Mouse (Mus musculus) cerebellum, adult 11 months (tissue): ENCODE results near the gene Cbx8.

Source experiments
- DNase-seq: peaks from one replicate; pipeline ENCODE4 v3.0.0; 2022

Gene Cbx8

GRCm38 (mm10) chr11:119033874-119034558, 6.8 kb downstream of the Cbx8 start:
- DNase-seq: peak; percentile 72

DNA sequence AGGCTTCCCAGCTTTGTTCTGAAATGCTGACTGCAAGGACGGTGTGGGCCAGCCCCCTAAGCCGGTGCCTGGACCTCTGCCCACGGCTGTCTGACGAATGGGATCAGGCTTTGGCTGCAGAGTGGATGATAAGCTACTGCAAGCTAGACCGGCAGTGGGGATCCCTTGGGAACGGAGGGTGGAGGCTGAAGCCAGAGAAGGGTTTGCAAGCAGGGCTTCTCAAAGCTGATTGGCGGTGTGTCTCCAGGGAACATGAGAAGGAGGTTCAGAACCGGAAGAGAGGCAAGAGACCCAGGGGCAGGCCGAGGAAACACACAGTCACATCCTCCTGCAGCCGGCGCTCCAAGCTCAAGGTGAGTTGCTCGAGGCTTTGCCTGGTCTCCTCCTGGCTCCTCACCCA, 14.6 kb downstream of the Cbx8 start:
- no peak for DNase-seq

- no peak for DNase-seq
These were observed 16.5 kb downstream of the Cbx8 start for GRCm38 (mm10) chr11:119024260-119024659.

DNA sequence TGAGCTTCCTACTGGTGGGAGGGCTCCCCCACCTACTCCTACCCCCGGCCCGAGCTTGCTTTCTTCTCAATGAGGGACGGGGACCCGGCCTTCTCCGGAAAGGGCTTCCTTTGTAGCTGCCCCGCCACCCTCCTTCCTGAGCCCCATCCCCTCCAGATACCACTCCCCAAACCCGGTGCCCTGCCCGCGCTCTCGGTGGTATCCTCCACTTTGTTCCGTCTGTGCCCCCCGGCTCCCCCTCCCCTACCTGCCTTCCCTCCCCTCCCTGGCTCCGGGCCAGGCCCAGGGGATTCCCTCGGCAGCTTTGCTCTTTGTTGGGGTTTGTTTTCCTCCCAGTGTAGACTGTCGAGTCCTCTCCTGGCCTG, 17.2 kb downstream of the Cbx8 start:
- no peak for DNase-seq

- DNase-seq: peak; percentile 78
These were observed 17.7 kb downstream of the Cbx8 start, which contains the start of gene Cbx2 for GRCm38 (mm10) chr11:119022895-119023615. Gene Cbx2 (plus strand): TSS chr11:119022962.

DNA sequence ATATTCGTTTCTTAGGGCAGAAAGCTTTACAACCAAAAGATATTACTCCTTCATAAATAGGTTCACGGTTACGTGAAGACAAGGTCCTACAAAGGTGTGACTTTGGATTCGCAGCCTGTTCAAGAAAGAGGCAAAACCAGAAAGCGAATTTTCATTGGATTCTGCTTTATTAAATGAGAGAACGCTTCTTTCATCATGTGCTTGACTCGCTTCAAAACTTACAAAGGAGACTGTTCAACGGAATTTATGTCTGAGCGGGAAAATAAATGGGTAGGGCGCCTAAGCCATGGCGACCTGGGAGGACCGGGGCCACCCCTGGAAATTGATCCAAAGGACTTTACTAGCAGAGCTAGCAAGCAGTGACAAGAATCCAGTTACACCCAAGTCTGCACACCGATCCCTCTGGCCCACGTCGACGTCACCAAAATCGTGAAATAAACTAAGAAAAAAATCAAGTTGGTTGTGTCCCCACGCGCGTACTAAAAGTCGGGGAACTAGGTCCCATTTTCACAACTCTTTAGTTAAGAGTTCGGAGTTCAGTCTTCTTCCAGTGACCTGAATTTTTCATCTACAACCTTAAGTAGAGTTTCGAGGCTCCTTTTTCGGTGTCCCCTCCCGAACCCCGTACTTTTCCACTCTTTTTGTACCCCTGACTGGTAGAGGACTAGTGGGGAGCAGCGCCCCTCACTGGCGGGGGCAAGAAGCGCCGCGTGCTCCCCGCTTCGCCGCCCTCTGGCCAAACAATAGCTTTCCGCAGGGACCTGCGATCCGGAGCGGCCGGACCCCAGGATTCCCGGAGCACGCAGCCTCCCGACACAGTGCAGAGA, 18.5 kb downstream of the Cbx8 start:
- DNase-seq: no peak

- no peak for DNase-seq
These were observed 19.6 kb downstream of the Cbx8 start for GRCm38 (mm10) chr11:119021180-119021579.

DNA sequence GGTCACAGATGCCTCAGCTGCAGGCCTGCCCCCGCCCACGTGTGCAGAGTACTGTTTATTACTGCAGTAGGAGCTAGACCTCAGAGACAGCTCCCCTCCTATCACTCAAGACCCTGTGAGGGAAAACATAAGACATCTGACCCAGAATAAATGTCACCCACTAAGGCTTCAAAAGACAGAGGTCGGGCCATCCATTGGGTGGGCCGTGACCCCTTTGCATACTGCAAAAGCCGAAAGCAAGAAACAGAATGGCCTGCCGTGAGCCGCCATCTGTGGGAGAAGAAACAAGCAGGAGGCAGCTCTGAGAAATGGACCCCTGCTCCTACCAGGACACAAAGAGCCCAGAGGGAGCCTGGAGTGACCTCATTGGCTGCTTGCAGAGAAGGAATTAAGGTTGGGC, 23.3 kb downstream of the Cbx8 start:
- DNase-seq: no peak

DNA sequence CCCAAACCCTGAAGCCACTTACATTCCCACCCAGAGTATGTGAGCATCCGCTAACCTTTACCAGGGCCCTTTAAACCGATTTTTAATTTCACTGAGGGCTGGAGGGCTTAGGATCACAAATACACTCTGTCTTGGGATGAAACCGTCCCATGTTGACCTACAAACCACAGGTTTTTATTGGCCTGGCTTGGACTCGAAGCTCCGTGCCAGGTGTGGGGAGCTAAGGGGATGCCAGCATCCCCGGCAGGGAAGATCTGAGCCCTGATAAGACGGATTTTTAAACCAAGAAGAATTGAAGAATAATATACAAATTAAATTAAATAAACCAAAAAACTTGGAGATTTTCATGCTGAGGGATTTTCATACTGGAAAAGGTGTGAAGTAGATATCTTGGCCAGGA, 26.3 kb downstream of the Cbx8 start:
- no peak for DNase-seq

- no peak for DNase-seq
These were observed 33.0 kb downstream of the Cbx8 start for GRCm38 (mm10) chr11:119007461-119008456.

- DNase-seq: no peak
These were observed 34.3 kb downstream of the Cbx8 start for GRCm38 (mm10) chr11:119006462-119006861.

DNA sequence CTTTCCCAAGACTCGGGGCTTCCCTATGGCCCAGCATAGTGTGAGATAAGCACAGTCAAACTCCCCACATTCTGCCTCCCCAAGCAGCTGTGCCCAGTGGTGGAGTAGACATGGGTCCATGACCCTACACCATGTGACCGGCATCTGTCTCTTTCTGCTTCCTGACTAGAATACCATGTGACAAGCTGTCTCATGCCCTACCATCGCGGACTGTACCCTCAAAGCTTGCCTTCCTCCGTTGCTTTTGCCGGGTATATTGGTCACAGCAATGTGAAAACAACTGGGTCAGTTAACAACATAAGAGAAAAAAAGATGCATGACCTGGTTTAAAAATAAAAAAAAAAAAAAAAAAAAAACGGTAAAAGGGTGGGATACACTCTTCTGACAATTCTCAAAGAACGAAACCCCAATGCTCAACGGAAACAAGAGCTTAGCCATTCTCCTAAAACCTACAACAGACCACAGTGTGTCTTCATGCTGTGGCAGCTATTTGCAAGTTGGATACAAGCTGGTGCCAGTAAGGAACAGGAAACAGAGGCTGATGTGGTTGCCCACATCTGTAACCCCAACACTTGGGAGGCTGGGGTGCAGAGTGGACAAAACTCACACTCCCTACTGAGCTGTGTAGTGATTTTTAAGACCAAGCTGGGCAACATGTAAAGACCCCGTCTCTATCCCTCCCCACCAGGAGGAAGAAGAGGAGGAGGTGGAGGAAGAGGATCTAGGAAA, 35.1 kb downstream of the Cbx8 start:
- DNase-seq: no peak

GRCm38 (mm10) chr11:119001493-119002128, 39.2 kb downstream of the Cbx8 start:
- no peak for DNase-seq

DNA sequence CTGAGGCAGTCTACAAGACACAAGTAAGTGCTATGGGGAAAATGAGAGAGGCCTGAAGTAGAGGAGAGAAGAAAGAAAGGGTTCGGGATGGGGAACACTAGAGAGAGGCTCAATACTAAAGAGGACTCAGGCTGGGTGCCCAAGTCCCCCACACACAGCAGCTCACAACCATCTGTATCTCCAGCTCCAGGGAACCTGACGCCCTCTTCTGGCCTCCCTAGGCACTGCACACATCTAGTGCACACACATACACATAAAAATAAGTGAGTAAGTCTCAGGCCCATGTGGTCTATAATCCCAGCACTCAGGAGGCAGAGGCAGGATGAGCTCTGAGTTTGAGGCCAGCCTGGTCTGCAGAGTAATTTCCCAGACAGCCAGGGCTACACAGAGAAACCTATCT, 39.9 kb downstream of the Cbx8 start:
- no peak for DNase-seq

DNA sequence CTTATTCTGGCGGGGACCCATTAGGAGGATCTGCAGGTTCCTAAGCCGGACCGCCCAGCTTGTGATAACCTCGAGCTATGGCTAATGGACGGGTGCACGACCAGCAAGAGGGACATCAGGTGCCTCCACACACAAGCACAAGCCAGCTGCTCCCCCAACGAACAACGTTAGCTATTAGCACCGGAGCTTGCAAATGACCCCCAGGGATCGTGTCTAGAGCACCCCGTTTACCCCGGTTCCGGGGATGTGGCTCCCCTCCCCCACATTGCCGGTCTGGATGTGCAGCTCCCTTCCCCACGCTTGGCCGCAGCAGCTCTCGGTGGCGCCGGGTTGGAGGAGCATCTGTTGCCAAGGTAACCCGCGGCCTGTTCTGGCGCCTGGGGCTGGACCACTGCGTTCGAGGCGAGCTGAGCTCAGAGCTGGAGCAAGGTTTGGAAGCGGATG, 41.4 kb downstream of the Cbx8 start:
- peak; percentile 43 for DNase-seq

GRCm38 (mm10) chr11:118998540-118999265, 42.1 kb downstream of the Cbx8 start:
- peak; percentile 80 for DNase-seq

DNA sequence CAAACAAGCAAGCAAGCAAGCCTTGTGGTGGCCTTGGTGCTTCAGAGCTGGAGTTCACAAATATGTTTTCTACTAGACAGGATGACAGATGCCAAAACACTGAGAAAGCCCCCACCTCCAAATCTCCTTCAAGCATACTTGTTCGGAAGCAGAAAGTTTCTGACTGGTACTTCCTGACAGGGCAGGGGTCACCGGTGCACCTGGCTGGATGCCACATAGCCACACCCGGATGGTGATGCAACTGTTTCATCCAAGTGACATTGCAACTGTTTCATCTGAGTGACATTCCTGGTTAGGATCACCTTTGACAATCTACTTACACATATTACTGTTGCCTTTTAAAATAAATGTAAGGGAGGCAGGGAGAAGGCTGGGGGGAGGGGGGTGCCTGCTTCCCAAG, 43.6 kb downstream of the Cbx8 start:
- no peak for DNase-seq

GRCm38 (mm10) chr11:118995448-118995847, 45.3 kb downstream of the Cbx8 start:
- no peak for DNase-seq

GRCm38 (mm10) chr11:118992781-118993180, 48.0 kb downstream of the Cbx8 start:
- DNase-seq: no peak

DNA sequence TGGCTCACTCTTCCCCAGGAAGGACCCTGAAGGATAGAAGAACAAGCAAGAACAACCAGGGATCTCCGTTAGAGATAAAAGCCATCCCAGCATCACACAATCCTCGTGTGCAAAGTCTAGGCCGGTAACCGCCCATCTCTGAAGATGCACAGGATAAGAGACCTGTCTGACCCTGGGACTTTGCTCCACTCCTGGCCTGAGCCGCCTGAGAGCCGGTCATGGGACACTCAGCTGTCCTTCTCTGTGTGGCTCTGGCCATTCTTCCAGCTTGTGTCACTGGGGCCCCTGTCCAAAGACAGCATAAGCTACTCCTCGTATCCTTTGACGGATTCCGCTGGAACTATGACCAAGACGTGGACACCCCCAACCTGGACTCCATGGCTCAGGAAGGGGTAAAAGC, 52.8 kb downstream of the Cbx8 start, which contains the start of gene Enpp7:
Gene Enpp7, plus strand, starts transcription at position 190 of the 400 bp plus-strand sequence.
- no peak for DNase-seq
